Mouse (Mus musculus) limb, embryonic 13.5 days (tissue): Measurements from ENCODE around the gene Aph1a. TPM values are rescaled to one million over a fixed set of nuclear protein-coding genes. Genes with fewer than 3 reads are reported as not detected.
"Not testable (repeated sequence)": the region's sequence is repeated elsewhere in the genome, so short reads cannot be mapped to it uniquely, and the experiment has no call there.

Experiments
- ATAC-seq: fragments of 200-750 bp; cut with Nextera tagmentation; 2 replicates; pipeline ENCODE4 v1.8.0; 2017; ENCODE audit warnings: low read depth, moderate number of reproducible peaks, moderate TSS enrichment; ENCODE audit not compliant: low FRiP score
- H3K27ac ChIP-seq: fragments of 300-500 bp; sonication (generic); 2 replicates; pipeline ENCODE4 v1.5.1; 2015; ENCODE audit warnings: inconsistent platforms, mild to moderate bottlenecking, moderate library complexity
- H3K27me3 ChIP-seq: fragments of 300-500 bp; sonication (generic); 2 replicates; pipeline ENCODE4 v1.6.1; 2015; ENCODE audit warnings: mild to moderate bottlenecking, inconsistent platforms
- H3K36me3 ChIP-seq: fragments of 300-500 bp; sonication (generic); 2 replicates; pipeline ENCODE4 v1.6.1; 2015; ENCODE audit warnings: inconsistent platforms, mild to moderate bottlenecking, moderate library complexity
- H3K4me1 ChIP-seq: fragments of 300-500 bp; sonication (generic); 2 replicates; pipeline ENCODE4 v1.6.1; 2015; ENCODE audit warnings: inconsistent platforms
- H3K4me2 ChIP-seq: fragments of 300-500 bp; sonication (generic); replicated peaks from 2 replicates; pipeline ENCODE4 v1.6.1; 2015; ENCODE audit warnings: inconsistent platforms, mild to moderate bottlenecking, moderate library complexity
- H3K4me3 ChIP-seq: fragments of 300-500 bp; sonication (generic); 2 replicates; pipeline ENCODE4 v1.5.1; 2015; ENCODE audit warnings: moderate library complexity, mild to moderate bottlenecking, inconsistent platforms
- H3K9ac ChIP-seq: fragments of 300-500 bp; sonication (generic); 2 replicates; pipeline ENCODE4 v1.6.1; 2015; ENCODE audit warnings: mild to moderate bottlenecking, inconsistent platforms
- H3K9me3 ChIP-seq: fragments of 300-500 bp; sonication (generic); 2 replicates; pipeline ENCODE4 v1.6.1; 2016; ENCODE audit warnings: inconsistent platforms
- WGBS: fragments of 180-500 bp; shearing (Covaris S2); methylation state at CpG from one replicate; pipeline ENCODE4 v1.1.7; 2015; 5-methylcytosine and 5-hydroxymethylcytosine counted together
- polyA plus RNA-seq: library from polyadenylated mRNA; unstranded; fragments of >200 nt; fragmentation: Nextera tagmentation; extraction: Ambion mirVana; gene quantifications from 2 replicates; pipeline ENCODE4 v1.2.1, GENCODE M21; 2015

Aph1a gene
- polyA plus RNA-seq, 1 experiment from 2014 or later, result 30.2 TPM

- H3K27ac ChIP-seq, result peak within 1 kb of the TSS; percentile 75
- ATAC-seq, result no peak
- peak within 1 kb of the TSS; percentile 51 for H3K9ac ChIP-seq
- peak within 1 kb of the TSS; percentile 65 for H3K4me2 ChIP-seq
- no peaks in the 10 kb centered on the region for H3K27me3 ChIP-seq
- peak within 1 kb of the TSS; percentile 27 for H3K4me3 ChIP-seq
- no peaks in the 10 kb centered on the region for H3K9me3 ChIP-seq
- WGBS, result 30% methylated on average over 12 of the region's 12 CpGs
- H3K36me3 ChIP-seq, result no peaks in the 10 kb centered on the region
- H3K4me1 ChIP-seq, result peaks cover 40% of the 10 kb centered on the region
Observed at GRCm38 (mm10) chr3:95891211-95892065, 2.3 kb upstream of the Aph1a start, which contains the start of gene BC028528. Gene BC028528 (minus strand): TSS chr3:95892005.

- Histone ChIP-seq H3K4me1 (peaks cover 40% of the 10 kb centered on the region), H3K36me3 (no peaks in the 10 kb centered on the region), H3K9me3 (no peaks in the 10 kb centered on the region), H3K9ac (peak overlapping the region; percentile 51), H3K27ac (peak overlapping the region; percentile 75; the same call in 1 of the 2 replicates), H3K4me3 (peak overlapping the region; percentile 27), H3K4me2 (peak overlapping the region; percentile 65), H3K27me3 (no peaks in the 10 kb centered on the region)
- ATAC-seq, result peak; percentile 12; the same call in 1 of the 2 replicates
- 33% methylated on average over 11 of the region's 11 CpGs for WGBS
Observed at GRCm38 (mm10) chr3:95892066-95893052, 1.4 kb upstream of the Aph1a start.

- H3K9ac ChIP-seq, result peak overlapping the region; percentile 60
- H3K27me3 ChIP-seq, result no peaks in the 10 kb centered on the region
- peaks cover 4% of the 10 kb centered on the region; the same call in 1 of the 2 replicates for H3K36me3 ChIP-seq
- H3K4me2 ChIP-seq, result peak overlapping the region; percentile 65
- WGBS, result 15% methylated on average over 7 of the region's 7 CpGs
- peaks cover 40% of the 10 kb centered on the region for H3K4me1 ChIP-seq
- no peak for ATAC-seq
- H3K4me3 ChIP-seq, result peak overlapping the region; percentile 76
- H3K9me3 ChIP-seq, result no peaks in the 10 kb centered on the region
- peak overlapping the region; percentile 52; the same call in 1 of the 2 replicates for H3K27ac ChIP-seq
Observed at GRCm38 (mm10) chr3:95893126-95893525, 643 bp upstream of the Aph1a start.

- no peaks in the 10 kb centered on the region for H3K9me3 ChIP-seq
- H3K4me1 ChIP-seq, result peaks cover 40% of the 10 kb centered on the region
- peak overlapping the region; percentile 90 for H3K4me2 ChIP-seq
- no peak for ATAC-seq
- H3K27me3 ChIP-seq, result no peaks in the 10 kb centered on the region
- H3K9ac ChIP-seq, result peak overlapping the region; percentile 86
- WGBS, result 6% methylated on average over 16 of the region's 16 CpGs
- H3K27ac ChIP-seq, result peak overlapping the region; percentile 39; the same call in 1 of the 2 replicates
- peak overlapping the region; percentile 76 for H3K4me3 ChIP-seq
- H3K36me3 ChIP-seq, result peaks cover 16% of the 10 kb centered on the region; the same call in 1 of the 2 replicates
Observed at GRCm38 (mm10) chr3:95894317-95895160, 770 bp downstream of the Aph1a start.

- H3K9me3 ChIP-seq, H3K27me3 ChIP-seq, H3K9ac ChIP-seq, H3K27ac ChIP-seq, H3K4me3 ChIP-seq, ATAC-seq: not testable (repeated sequence)
- H3K36me3 ChIP-seq, result peaks cover 16% of the 10 kb centered on the region; the same call in 1 of the 2 replicates
- peak overlapping the region; percentile 90; the same call in 1 of the 2 replicates for H3K4me2 ChIP-seq
- 84% methylated on average over 7 of the region's 7 CpGs for WGBS
- peaks cover 36% of the 10 kb centered on the region for H3K4me1 ChIP-seq
Observed at GRCm38 (mm10) chr3:95895501-95895900, 1.7 kb downstream of the Aph1a start.

GRCm38 (mm10) chr3:95899800-95900524, 6.2 kb downstream of the Aph1a start:
- no peaks in the 10 kb centered on the region for H3K27me3 ChIP-seq
- H3K4me1 ChIP-seq, result peaks cover 40% of the 10 kb centered on the region
- no peak overlapping the region for H3K4me3 ChIP-seq
- H3K4me2 ChIP-seq, result no peak overlapping the region
- no peaks in the 10 kb centered on the region for H3K9me3 ChIP-seq
- 0 out of 2 replicates have a peak overlapping the region, but pooled peaks have one; percentile 8 for H3K9ac ChIP-seq
- H3K27ac ChIP-seq, result peak overlapping the region; percentile 10; the same call in 1 of the 2 replicates
- H3K36me3 ChIP-seq, result peaks cover 16% of the 10 kb centered on the region; the same call in 1 of the 2 replicates
- no peak for ATAC-seq
- 71% methylated on average over 13 of the region's 13 CpGs for WGBS

- Histone ChIP-seq H3K27ac (no peak overlapping the region), H3K9me3 (no peaks in the 10 kb centered on the region), H3K27me3 (no peaks in the 10 kb centered on the region), H3K36me3 (peaks cover 16% of the 10 kb centered on the region; the same call in 1 of the 2 replicates), H3K4me2 (peak overlapping the region; percentile 93), H3K4me3 (no peak overlapping the region), H3K4me1 (peaks cover 49% of the 10 kb centered on the region), H3K9ac (0 out of 2 replicates have a peak overlapping the region, but pooled peaks have one; percentile 54)
- WGBS, result 51% methylated on average over 9 of the region's 9 CpGs
- no peak for ATAC-seq
Observed at GRCm38 (mm10) chr3:95901616-95902372, 8.0 kb downstream of the Aph1a start.

GRCm38 (mm10) chr3:95902373-95902625, 8.5 kb downstream of the Aph1a start:
- Histone ChIP-seq H3K4me1 (peaks cover 54% of the 10 kb centered on the region), H3K9me3 (no peaks in the 10 kb centered on the region), H3K4me2 (peak overlapping the region; percentile 93), H3K27me3 (no peaks in the 10 kb centered on the region), H3K9ac (peak overlapping the region; percentile 54; the same call in 1 of the 2 replicates), H3K36me3 (peaks cover 16% of the 10 kb centered on the region; the same call in 1 of the 2 replicates), H3K27ac (no peak overlapping the region), H3K4me3 (peak overlapping the region; percentile 47)
- no peak for ATAC-seq

- Histone ChIP-seq H3K27ac (peak overlapping the region; percentile 33; the same call in 1 of the 2 replicates), H3K27me3 (no peaks in the 10 kb centered on the region), H3K4me2 (peak overlapping the region; percentile 93), H3K9ac (peak overlapping the region; percentile 54), H3K4me3 (peak overlapping the region; percentile 47), H3K36me3 (peaks cover 16% of the 10 kb centered on the region; the same call in 1 of the 2 replicates), H3K4me1 (peaks cover 55% of the 10 kb centered on the region), H3K9me3 (no peaks in the 10 kb centered on the region)
- no peak for ATAC-seq
- 18% methylated on average over 6 of the region's 6 CpGs for WGBS
Observed at GRCm38 (mm10) chr3:95902643-95903042, 8.9 kb downstream of the Aph1a start.
